ENCODE assay signal across 14 mouse cellular contexts in genomic region chr1:87655101-87655500, GRCm38 (mm10).
"Had no signal": no experiment of that assay in that cellular context is flagged by ENCODE, and none has a peak within 500 bp of the region (broad histone marks: within the 10 kb centered on the region; RNA-seq: fewer than 3 reads in every experiment).

No protein-coding gene starts in this region.

- H3K27me3 ChIP-seq: megakaryocyte, embryonic 14.5 days; midbrain, embryonic 13.5 days; midbrain, embryonic 15.5 days; neural tube, embryonic 12.5 days; stomach, embryonic 15.5 days had no signal

- H3K9me3 ChIP-seq: megakaryocyte, embryonic 14.5 days; midbrain, embryonic 13.5 days; midbrain, embryonic 15.5 days; neural tube, embryonic 12.5 days; stomach, embryonic 15.5 days had no signal

- H3K36me3 ChIP-seq: midbrain, embryonic 13.5 days; midbrain, embryonic 15.5 days; neural tube, embryonic 12.5 days; stomach, embryonic 15.5 days had no signal

- DNase-seq: lung, adult 18-20 months; lung, embryonic 14.5 days; lung, postnatal 10 days; lung, postnatal 4 days; right cerebral cortex, postnatal 14 days; thymus, adult 18-20 months; thymus, postnatal 25 days had no signal

- H3K4me1 ChIP-seq: stomach, embryonic 15.5 days had no signal

- H3K4me3 ChIP-seq: megakaryocyte, embryonic 14.5 days; midbrain, embryonic 13.5 days; midbrain, embryonic 15.5 days; neural tube, embryonic 12.5 days; stomach, embryonic 15.5 days had no signal

- H3K27ac ChIP-seq: liver, embryonic 14.5 days; midbrain, embryonic 13.5 days; midbrain, embryonic 15.5 days; neural tube, embryonic 12.5 days; stomach, embryonic 15.5 days; stomach, postnatal 0 days had no signal
